Mouse (Mus musculus) lung, adult 2 months (tissue): ENCODE measurements around the gene Celf5.

Source experiments
- CTCF ChIP-seq: fragments of 200-500 bp; IDR thresholded peaks from 2 replicates; pipeline ENCODE4 v1.5.1; 2011; ENCODE audit warnings: mild to moderate bottlenecking, low read length, control low read depth; ENCODE audit not compliant: insufficient read depth
- POLR2A ChIP-seq: fragments of 200-500 bp; IDR thresholded peaks from 2 replicates; pipeline ENCODE4 v1.6.1; 2011; ENCODE audit warnings: low read depth, mild to moderate bottlenecking, control low read depth, low read length, borderline replicate concordance; ENCODE audit errors: extremely low read depth

- peak; percentile 54; the same call in 1 of the 2 replicates for TF ChIP-seq POLR2A
- no peak for TF ChIP-seq CTCF
Measured at GRCm38 (mm10) chr10:81430831-81431525, 51.5 kb downstream of the Celf5 start.
